Mouse (Mus musculus) hindbrain, embryonic 16.5 days (tissue): ENCODE measurements around the gene Isl2. TPM values are rescaled to one million over a fixed set of nuclear protein-coding genes. Genes with fewer than 3 reads are reported as not detected.
A peak's percentile ranks its signal among the peaks of the same experiment; 100 is the strongest.

Experiments
- ATAC-seq: fragments of 200-750 bp; cut with Nextera tagmentation; 2 replicates; pipeline ENCODE4 v1.8.0; 2017; ENCODE audit warnings: moderate TSS enrichment, moderate library complexity
- H3K27ac ChIP-seq: fragments of 300-500 bp; sonication (generic); 2 replicates; pipeline ENCODE4 v1.5.1; 2014; ENCODE audit warnings: low read depth, mild to moderate bottlenecking, control low read depth, low read length, moderate library complexity
- H3K27me3 ChIP-seq: fragments of 300-500 bp; sonication (generic); replicated peaks from 2 replicates; pipeline ENCODE4 v1.6.1; 2014; ENCODE audit warnings: low read length; ENCODE audit not compliant: control insufficient read depth, insufficient read depth
- H3K36me3 ChIP-seq: fragments of 300-500 bp; sonication (generic); 2 replicates; pipeline ENCODE4 v1.6.1; 2014; ENCODE audit warnings: mild to moderate bottlenecking, low read length, moderate library complexity, mixed read lengths; ENCODE audit not compliant: control insufficient read depth, insufficient read depth
- H3K4me1 ChIP-seq: fragments of 300-500 bp; sonication (generic); 2 replicates; pipeline ENCODE4 v1.6.1; 2014; ENCODE audit warnings: low read depth, low read length; ENCODE audit not compliant: control insufficient read depth, insufficient read depth
- H3K4me2 ChIP-seq: fragments of 300-500 bp; sonication (generic); 2 replicates; pipeline ENCODE4 v1.6.1; 2014; ENCODE audit warnings: mild to moderate bottlenecking, low read length, control low read depth, moderate library complexity
- H3K4me3 ChIP-seq: fragments of 300-500 bp; sonication (generic); 2 replicates; pipeline ENCODE4 v1.5.1; 2014; ENCODE audit warnings: mild to moderate bottlenecking, low read length, control low read depth, moderate library complexity
- H3K9ac ChIP-seq: fragments of 300-500 bp; sonication (generic); 2 replicates; pipeline ENCODE4 v1.6.1; 2014; ENCODE audit warnings: low read depth, mild to moderate bottlenecking, control low read depth, low read length, moderate library complexity
- H3K9me3 ChIP-seq: fragments of 300-500 bp; sonication (generic); 2 replicates; pipeline ENCODE4 v1.6.1; 2014; ENCODE audit warnings: mild to moderate bottlenecking, low read length, moderate library complexity; ENCODE audit not compliant: control insufficient read depth
- WGBS: fragments of 180-500 bp; shearing (Covaris S2); extraction: QIAGEN DNeasy Blood & Tissue Kit; methylation state at CpG from one replicate; pipeline ENCODE4 v1.1.7; 2014; 5-methylcytosine and 5-hydroxymethylcytosine counted together
- polyA plus RNA-seq: library from polyadenylated mRNA; unstranded; fragments of >200 nt; fragmentation: Nextera tagmentation; extraction: Ambion mirVana; gene quantifications from 2 replicates; pipeline ENCODE4 v1.2.1, GENCODE M21; 2015

The Isl2 gene
- polyA plus RNA-seq = 1.8 and 3.6 TPM in 2 replicates

DNA sequence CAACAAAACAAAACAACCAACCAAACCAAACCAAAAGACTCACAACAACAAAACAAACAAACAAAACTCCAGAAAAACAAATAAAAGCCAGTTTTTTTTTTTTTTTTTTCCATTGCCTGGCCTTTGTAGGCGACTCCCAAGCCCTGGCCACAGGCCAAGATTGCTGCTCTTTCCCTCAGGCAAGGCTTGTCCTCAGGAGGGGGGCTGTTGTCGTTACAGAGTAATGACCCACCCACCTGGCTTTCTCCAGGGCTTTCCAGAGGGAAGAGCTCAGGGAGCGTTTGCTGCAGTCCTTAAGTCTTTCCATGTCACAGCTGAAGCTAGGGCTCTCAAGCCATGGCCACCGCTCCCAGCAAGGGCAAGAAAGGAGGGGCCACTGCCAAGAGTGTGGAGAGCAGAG is at the start of gene Isl2:
Gene Isl2 (plus strand): TSS at position 296 of the 400 bp plus-strand sequence.
- Histone ChIP-seq H3K4me3 (no peak within 1 kb of the TSS), H3K4me1 (peaks cover 13% of the 10 kb centered on the region), H3K36me3 (no peaks in the 10 kb centered on the region), H3K27me3 (peaks cover 48% of the 10 kb centered on the region), H3K27ac (no peak within 1 kb of the TSS), H3K4me2 (no peak within 1 kb of the TSS), H3K9ac (no peak within 1 kb of the TSS), H3K9me3 (no peaks in the 10 kb centered on the region)
- 4% methylated on average over 4 of the region's 4 CpGs for WGBS
- no peak for ATAC-seq

DNA sequence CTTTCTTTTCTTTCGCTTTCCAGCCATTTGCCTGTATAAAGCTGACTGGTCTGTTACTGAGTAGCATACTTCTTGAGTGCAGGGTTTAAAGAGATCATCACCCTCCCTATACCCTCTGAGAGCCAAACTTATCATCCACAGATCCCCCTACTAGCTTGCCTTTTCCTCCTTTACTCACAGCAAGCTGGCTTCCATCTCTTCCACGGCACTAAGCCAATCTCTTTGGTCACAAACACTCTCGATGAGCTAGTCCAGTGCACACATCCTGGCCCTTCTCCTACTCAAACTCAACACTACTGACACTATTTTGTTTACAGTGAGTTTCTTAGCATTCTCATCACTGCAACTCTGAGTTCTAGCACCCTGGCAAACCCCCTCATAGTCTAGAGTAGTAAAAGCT is 30.6 kb upstream of the Isl2 start:
- H3K4me1 ChIP-seq = peaks cover 12% of the 10 kb centered on the region
- H3K27me3 ChIP-seq = 0 out of 2 replicates have a peak, but pooled peaks cover 4% of the 10 kb centered on the region
- 84% methylated on average over 3 of the region's 3 CpGs for WGBS
- ATAC-seq = no peak
- no peak overlapping the region for H3K9ac ChIP-seq
- no peak overlapping the region for H3K4me2 ChIP-seq
- H3K4me3 ChIP-seq = no peak overlapping the region
- H3K27ac ChIP-seq = no peak overlapping the region
- no peaks in the 10 kb centered on the region for H3K9me3 ChIP-seq
- H3K36me3 ChIP-seq = no peaks in the 10 kb centered on the region

DNA sequence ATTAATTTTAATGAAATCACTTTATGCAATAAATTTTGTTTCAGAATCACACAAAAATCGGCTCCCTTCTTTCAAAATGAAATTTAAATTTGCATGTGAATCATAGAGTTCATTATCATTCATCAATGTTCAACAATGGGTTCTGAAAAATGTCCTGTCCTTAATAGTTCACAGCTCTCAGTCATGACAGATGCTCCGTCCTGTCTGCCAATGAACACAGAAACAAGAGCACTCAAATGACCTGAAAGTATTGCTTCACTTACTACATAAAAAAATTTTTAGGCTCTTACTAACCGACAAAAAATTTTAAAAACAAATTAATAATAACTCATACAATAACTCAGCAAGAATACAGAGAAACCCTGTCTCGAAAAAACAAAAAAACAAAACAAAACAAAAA is 29.8 kb upstream of the Isl2 start:
- Histone ChIP-seq H3K27ac (no peak overlapping the region), H3K9ac (no peak overlapping the region), H3K4me3 (no peak overlapping the region), H3K36me3 (no peaks in the 10 kb centered on the region), H3K4me2 (no peak overlapping the region), H3K27me3 (peaks cover 5% of the 10 kb centered on the region), H3K9me3 (no peaks in the 10 kb centered on the region), H3K4me1 (peaks cover 12% of the 10 kb centered on the region)
- no peak for ATAC-seq
- WGBS = 53% methylated on average over 4 of the region's 4 CpGs

DNA sequence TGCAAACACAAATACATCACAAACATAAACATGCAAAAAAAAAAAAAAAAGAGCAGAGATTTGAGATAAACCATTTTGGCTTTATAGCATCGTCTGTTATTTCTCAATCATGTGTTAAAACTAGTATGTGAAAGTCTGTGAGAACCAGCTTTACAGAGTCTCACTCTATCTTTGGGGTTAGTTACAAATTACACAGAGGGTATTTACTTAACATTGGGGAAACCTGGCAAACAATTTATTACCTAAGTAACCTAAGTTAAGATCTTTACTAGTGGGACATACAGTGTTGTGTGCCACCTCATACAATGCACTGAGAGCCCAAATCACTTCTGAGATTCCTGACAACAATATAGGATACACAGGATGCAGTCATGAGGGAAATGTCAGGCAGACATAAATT is 28.7 kb upstream of the Isl2 start:
- Histone ChIP-seq H3K9me3 (no peaks in the 10 kb centered on the region), H3K36me3 (no peaks in the 10 kb centered on the region), H3K4me2 (no peak overlapping the region), H3K9ac (no peak overlapping the region), H3K4me1 (peaks cover 12% of the 10 kb centered on the region), H3K4me3 (no peak overlapping the region), H3K27ac (no peak overlapping the region), H3K27me3 (peaks cover 10% of the 10 kb centered on the region)
- ATAC-seq = no peak
- 94% methylated on average over 1 of the region's 1 CpGs for WGBS

DNA sequence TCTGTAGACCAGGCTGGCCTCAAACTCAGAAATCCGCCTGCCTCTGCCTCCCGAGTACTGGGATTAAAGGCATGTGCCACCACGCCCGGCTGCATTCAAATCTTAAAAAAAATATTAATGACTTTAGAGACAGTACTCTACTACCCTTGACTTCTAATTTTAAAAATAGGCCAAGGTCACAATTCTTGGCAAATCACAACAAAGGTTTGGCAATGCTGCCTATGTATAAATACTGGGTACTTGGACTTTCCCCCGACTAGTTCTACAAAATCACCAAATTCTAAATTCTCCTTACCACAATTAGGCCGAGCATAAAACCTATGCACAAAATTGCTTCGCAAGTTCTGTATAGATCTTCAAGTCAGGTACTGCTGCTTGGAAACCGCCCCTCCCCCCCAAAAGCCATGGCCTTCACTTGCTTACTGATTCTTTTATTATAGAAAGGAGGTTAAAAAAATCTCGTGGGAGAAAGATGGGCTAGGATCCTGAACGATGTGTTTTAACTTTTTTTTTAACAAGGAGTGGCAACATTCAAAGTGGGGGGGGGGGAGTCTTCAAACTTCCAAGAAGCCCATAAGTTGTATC is 27.7 kb upstream of the Isl2 start:
- H3K9me3 ChIP-seq = no peaks in the 10 kb centered on the region
- H3K4me1 ChIP-seq = peaks cover 12% of the 10 kb centered on the region
- 78% methylated on average over 10 of the region's 10 CpGs for WGBS
- peak overlapping the region; percentile 94 for H3K4me2 ChIP-seq
- peaks cover 10% of the 10 kb centered on the region for H3K27me3 ChIP-seq
- ATAC-seq = no peak
- no peak overlapping the region; the same call in 1 of the 2 replicates for H3K4me3 ChIP-seq
- H3K9ac ChIP-seq = no peak overlapping the region
- no peak overlapping the region for H3K27ac ChIP-seq
- H3K36me3 ChIP-seq = no peaks in the 10 kb centered on the region

DNA sequence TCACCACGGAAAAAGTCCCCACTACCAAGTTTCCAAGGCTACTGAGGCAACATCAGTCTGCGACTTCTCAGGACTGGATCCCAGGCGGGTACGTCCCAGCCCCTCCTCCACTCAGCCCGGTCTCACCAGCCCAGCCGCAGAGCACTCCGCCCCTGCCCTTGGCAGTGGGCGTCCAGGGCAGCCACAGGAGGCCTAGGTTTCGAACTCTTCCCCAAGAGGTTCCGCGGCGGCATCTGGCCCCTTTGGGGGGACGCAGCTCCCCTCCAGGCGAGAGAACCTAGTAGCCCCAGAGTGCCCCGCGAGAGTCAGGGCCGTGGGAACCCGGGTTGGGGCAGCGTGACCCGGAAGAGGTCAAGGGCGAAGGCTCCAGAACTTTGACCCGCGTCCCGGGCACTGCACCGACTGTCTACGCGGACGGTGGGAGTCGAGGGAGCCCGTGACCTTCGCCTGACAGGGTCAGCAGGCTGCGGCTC is 26.9 kb upstream of the Isl2 start:
- peak overlapping the region; percentile 77 for H3K9ac ChIP-seq
- under 1% methylated on average over 30 of the region's 32 CpGs for WGBS

DNA sequence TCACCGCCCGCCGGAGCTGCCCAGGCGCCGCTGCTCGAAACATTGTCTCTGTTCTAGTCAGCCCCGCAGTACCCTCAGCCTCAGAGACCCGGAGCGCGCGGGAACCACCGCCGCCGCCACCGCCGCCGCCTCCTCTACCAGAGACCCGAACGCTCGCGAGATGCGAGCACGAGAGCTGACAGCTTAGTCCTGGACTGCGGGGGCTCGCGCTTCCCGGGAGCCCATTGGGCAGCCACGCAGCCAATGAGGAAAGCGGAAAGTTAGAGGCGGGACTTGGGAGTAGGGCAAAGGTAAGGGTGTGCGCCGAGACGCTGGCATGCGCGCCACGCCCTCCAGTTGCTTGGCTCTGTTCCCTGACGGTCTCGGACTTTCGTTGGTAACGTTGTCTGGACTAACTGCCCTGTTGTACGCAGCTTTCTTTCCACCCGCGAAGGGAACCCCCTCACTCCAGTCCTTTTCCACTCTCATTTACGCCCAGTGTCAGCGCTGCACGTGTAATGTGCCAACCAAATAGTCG is 26.4 kb upstream of the Isl2 start, which contains the start of gene Etfa:
Gene Etfa (minus strand): TSS at position 217 of the 517 bp plus-strand sequence.
- no peaks in the 10 kb centered on the region for H3K36me3 ChIP-seq
- H3K27ac ChIP-seq = peak within 1 kb of the TSS; percentile 76
- H3K4me3 ChIP-seq = peak within 1 kb of the TSS; percentile 62
- H3K9me3 ChIP-seq = no peaks in the 10 kb centered on the region
- peak within 1 kb of the TSS; percentile 77 for H3K9ac ChIP-seq
- H3K4me2 ChIP-seq = peak within 1 kb of the TSS; percentile 94
- ATAC-seq = peak; percentile 100
- WGBS = 0% methylated on average over 41 of the region's 47 CpGs
- H3K4me1 ChIP-seq = peaks cover 12% of the 10 kb centered on the region
- peaks cover 10% of the 10 kb centered on the region for H3K27me3 ChIP-seq

More for the DNA sequence above, 26.9 kb upstream of the Isl2 start:
- peaks cover 10% of the 10 kb centered on the region for H3K27me3 ChIP-seq
- ATAC-seq = peak; percentile 76
- no peaks in the 10 kb centered on the region for H3K36me3 ChIP-seq
- H3K4me3 ChIP-seq = peak overlapping the region; percentile 62
- peak overlapping the region; percentile 76 for H3K27ac ChIP-seq
- peaks cover 12% of the 10 kb centered on the region for H3K4me1 ChIP-seq
- H3K9me3 ChIP-seq = no peaks in the 10 kb centered on the region
- peak overlapping the region; percentile 94 for H3K4me2 ChIP-seq

DNA sequence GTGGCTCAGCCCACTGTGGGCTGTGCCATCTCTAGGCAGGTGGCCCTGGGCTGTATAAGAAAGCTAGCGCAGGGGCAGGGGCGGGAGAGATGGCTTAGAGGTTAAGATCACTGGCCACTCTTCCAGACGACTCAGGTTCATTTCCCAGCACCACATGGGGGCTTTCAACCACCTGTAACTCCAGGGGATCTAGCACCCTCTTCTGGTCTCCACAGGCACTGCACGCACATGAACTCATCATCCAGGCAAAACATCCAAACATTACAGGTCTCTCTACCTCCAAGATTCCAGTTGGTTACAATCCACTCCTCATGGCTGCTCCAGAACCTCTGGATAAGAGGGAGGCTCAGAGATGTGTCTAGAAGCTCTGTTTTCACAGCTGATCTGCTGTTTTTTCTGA is 12.8 kb upstream of the Isl2 start:
- Histone ChIP-seq H3K4me1 (no peaks in the 10 kb centered on the region), H3K9ac (no peak overlapping the region), H3K27ac (no peak overlapping the region), H3K4me3 (no peak overlapping the region), H3K9me3 (no peaks in the 10 kb centered on the region), H3K36me3 (no peaks in the 10 kb centered on the region), H3K4me2 (no peak overlapping the region), H3K27me3 (peaks cover 6% of the 10 kb centered on the region)
- no peak for ATAC-seq
- 44% methylated on average over 4 of the region's 4 CpGs for WGBS

DNA sequence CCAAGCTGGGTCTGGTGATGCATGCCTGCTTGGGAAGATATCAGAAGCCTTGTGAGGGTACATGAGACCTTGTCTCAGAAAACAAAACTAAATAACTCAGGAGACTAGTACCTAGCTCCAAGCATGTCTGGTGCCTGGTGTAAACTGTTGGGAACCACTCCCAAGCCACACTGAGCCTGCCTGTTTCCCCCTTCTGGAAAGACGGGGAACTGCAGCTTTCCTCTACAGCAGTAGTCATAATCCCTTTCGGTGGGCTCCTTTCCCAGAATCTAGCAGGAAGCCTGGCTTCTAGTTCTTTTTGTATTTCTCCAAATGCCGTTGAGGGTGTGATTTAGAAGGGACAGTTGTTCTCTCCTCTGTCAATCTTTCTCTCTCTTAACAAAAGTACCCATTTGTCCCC is 2.6 kb upstream of the Isl2 start:
- no peak overlapping the region for H3K9ac ChIP-seq
- H3K36me3 ChIP-seq = no peaks in the 10 kb centered on the region
- H3K4me3 ChIP-seq = no peak overlapping the region
- no peak overlapping the region for H3K4me2 ChIP-seq
- no peak overlapping the region for H3K27ac ChIP-seq
- peaks cover 35% of the 10 kb centered on the region for H3K27me3 ChIP-seq
- H3K4me1 ChIP-seq = peaks cover under 1% of the 10 kb centered on the region
- ATAC-seq = no peak
- WGBS = 11% methylated on average over 3 of the region's 3 CpGs
- H3K9me3 ChIP-seq = no peaks in the 10 kb centered on the region
